Mouse (Mus musculus) hindbrain, embryonic 13.5 days (tissue): ENCODE data around the gene Tm9sf4. TPM values are rescaled to one million over a fixed set of nuclear protein-coding genes. Genes with fewer than 3 reads are reported as not detected.

Experiments
- ATAC-seq: fragments of 200-750 bp; cut with Nextera tagmentation; 2 replicates; pipeline ENCODE4 v1.8.0; 2017; ENCODE audit warnings: moderate TSS enrichment; ENCODE audit not compliant: low FRiP score
- H3K27ac ChIP-seq: fragments of 300-500 bp; sonication (generic); 2 replicates; pipeline ENCODE4 v1.5.1; 2015; ENCODE audit warnings: inconsistent platforms, mild to moderate bottlenecking, moderate library complexity
- H3K27me3 ChIP-seq: fragments of 300-500 bp; sonication (generic); 2 replicates; pipeline ENCODE4 v1.6.1; 2015; ENCODE audit warnings: mild to moderate bottlenecking, inconsistent platforms
- H3K36me3 ChIP-seq: fragments of 300-500 bp; sonication (generic); 2 replicates; pipeline ENCODE4 v1.6.1; 2015; ENCODE audit warnings: mild to moderate bottlenecking, inconsistent platforms
- H3K4me1 ChIP-seq: fragments of 300-500 bp; sonication (generic); replicated peaks from 2 replicates; pipeline ENCODE4 v1.6.1; 2015; ENCODE audit warnings: inconsistent platforms
- H3K4me2 ChIP-seq: fragments of 300-500 bp; sonication (generic); 2 replicates; pipeline ENCODE4 v1.6.1; 2015; ENCODE audit warnings: inconsistent platforms, mild to moderate bottlenecking, moderate library complexity
- H3K4me3 ChIP-seq: fragments of 300-500 bp; sonication (generic); 2 replicates; pipeline ENCODE4 v1.5.1; 2015; ENCODE audit warnings: mild to moderate bottlenecking, inconsistent platforms
- H3K9ac ChIP-seq: fragments of 300-500 bp; sonication (generic); 2 replicates; pipeline ENCODE4 v1.6.1; 2015; ENCODE audit warnings: mild to moderate bottlenecking, inconsistent platforms
- H3K9me3 ChIP-seq: fragments of 300-500 bp; sonication (generic); 2 replicates; pipeline ENCODE4 v1.6.1; 2016; ENCODE audit warnings: inconsistent platforms
- WGBS: fragments of 180-500 bp; shearing (Covaris S2); methylation state at CpG from one replicate; pipeline ENCODE4 v1.1.7; 2015; 5-methylcytosine and 5-hydroxymethylcytosine counted together
- polyA plus RNA-seq: library from polyadenylated mRNA; unstranded; fragments of >200 nt; fragmentation: Nextera tagmentation; extraction: Ambion mirVana; gene quantifications from 2 replicates; pipeline ENCODE4 v1.2.1, GENCODE M21; 2015

The Tm9sf4 gene
- polyA plus RNA-seq, 1 experiment from 2014 or later, result 77.2 TPM

GRCm38 (mm10) chr2:153222566-153222965 lies 61.5 kb downstream of the Tm9sf4 start:
- no peak overlapping the region for H3K4me2 ChIP-seq
- WGBS, result 96% methylated on average over 2 of the region's 2 CpGs
- no peak for ATAC-seq
- no peaks in the 10 kb centered on the region for H3K27me3 ChIP-seq
- no peak overlapping the region for H3K9ac ChIP-seq
- no peak overlapping the region for H3K4me3 ChIP-seq
- H3K9me3 ChIP-seq, result no peaks in the 10 kb centered on the region
- peaks cover 26% of the 10 kb centered on the region for H3K36me3 ChIP-seq
- peaks cover 18% of the 10 kb centered on the region for H3K4me1 ChIP-seq
- no peak overlapping the region for H3K27ac ChIP-seq

GRCm38 (mm10) chr2:153224946-153225594 lies 64.0 kb downstream of the Tm9sf4 start, which contains the start of gene Tspyl3:
Gene Tspyl3, minus strand, starts transcription at chr2:153225441.
- H3K9ac ChIP-seq, result peak within 1 kb of the TSS; percentile 92
- peak; percentile 90 for ATAC-seq
- peaks cover 18% of the 10 kb centered on the region for H3K4me1 ChIP-seq
- peak within 1 kb of the TSS; percentile 72 for H3K4me2 ChIP-seq
- peak within 1 kb of the TSS; percentile 62 for H3K4me3 ChIP-seq
- H3K36me3 ChIP-seq, result peaks cover 44% of the 10 kb centered on the region
- WGBS, result 2% methylated on average over 31 of the region's 31 CpGs
- peak within 1 kb of the TSS; percentile 88 for H3K27ac ChIP-seq
- no peaks in the 10 kb centered on the region for H3K27me3 ChIP-seq
- H3K9me3 ChIP-seq, result no peaks in the 10 kb centered on the region

GRCm38 (mm10) chr2:153225595-153225953 lies 64.5 kb downstream of the Tm9sf4 start:
- H3K9ac ChIP-seq, result peak overlapping the region; percentile 92
- H3K4me2 ChIP-seq, result peak overlapping the region; percentile 72
- ATAC-seq, result no peak
- H3K27me3 ChIP-seq, result no peaks in the 10 kb centered on the region
- WGBS, result 11% methylated on average over 3 of the region's 3 CpGs
- no peaks in the 10 kb centered on the region for H3K9me3 ChIP-seq
- H3K4me3 ChIP-seq, result peak overlapping the region; percentile 62
- peaks cover 45% of the 10 kb centered on the region for H3K36me3 ChIP-seq
- peak overlapping the region; percentile 88 for H3K27ac ChIP-seq
- peaks cover 18% of the 10 kb centered on the region for H3K4me1 ChIP-seq

GRCm38 (mm10) chr2:153227959-153228358 lies 66.9 kb downstream of the Tm9sf4 start:
- Histone ChIP-seq H3K27ac (no peak overlapping the region), H3K9ac (no peak overlapping the region), H3K36me3 (peaks cover 56% of the 10 kb centered on the region), H3K4me2 (no peak overlapping the region), H3K9me3 (no peaks in the 10 kb centered on the region), H3K4me3 (no peak overlapping the region), H3K4me1 (peaks cover 18% of the 10 kb centered on the region), H3K27me3 (no peaks in the 10 kb centered on the region)
- whole genome bisulfite sequencing, result 95% methylated on average over 4 of the region's 4 CpGs
- ATAC-seq, result no peak

- no peak for ATAC-seq
These were observed 67.4 kb downstream of the Tm9sf4 start for GRCm38 (mm10) chr2:153228523-153228922.

GRCm38 (mm10) chr2:153237193-153237592 lies 76.1 kb downstream of the Tm9sf4 start:
- no peaks in the 10 kb centered on the region for H3K9me3 ChIP-seq
- H3K4me2 ChIP-seq, result no peak overlapping the region
- ATAC-seq, result no peak
- H3K27ac ChIP-seq, result no peak overlapping the region
- WGBS, result 81% methylated on average over 4 of the region's 4 CpGs
- peaks cover 37% of the 10 kb centered on the region for H3K36me3 ChIP-seq
- H3K27me3 ChIP-seq, result no peaks in the 10 kb centered on the region
- no peak overlapping the region for H3K4me3 ChIP-seq
- no peak overlapping the region for H3K9ac ChIP-seq
- H3K4me1 ChIP-seq, result peaks cover 41% of the 10 kb centered on the region

More at GRCm38 (mm10) chr2:153228523-153228922, 67.4 kb downstream of the Tm9sf4 start:
- peaks cover 62% of the 10 kb centered on the region for H3K36me3 ChIP-seq
- no peaks in the 10 kb centered on the region for H3K9me3 ChIP-seq
- peaks cover 18% of the 10 kb centered on the region for H3K4me1 ChIP-seq
- no peak overlapping the region for H3K4me2 ChIP-seq
- no peak overlapping the region for H3K27ac ChIP-seq
- 85% methylated on average over 5 of the region's 5 CpGs for WGBS
- no peaks in the 10 kb centered on the region for H3K27me3 ChIP-seq
- no peak overlapping the region for H3K4me3 ChIP-seq
- no peak overlapping the region for H3K9ac ChIP-seq

GRCm38 (mm10) chr2:153237891-153238290 lies 76.8 kb downstream of the Tm9sf4 start:
- Histone ChIP-seq H3K9me3 (no peaks in the 10 kb centered on the region), H3K9ac (0 out of 2 replicates have a peak overlapping the region, but pooled peaks have one; percentile 20), H3K36me3 (peaks cover 31% of the 10 kb centered on the region), H3K27me3 (no peaks in the 10 kb centered on the region), H3K4me1 (peaks cover 48% of the 10 kb centered on the region), H3K27ac (no peak overlapping the region), H3K4me2 (no peak overlapping the region), H3K4me3 (no peak overlapping the region)
- ATAC-seq, result no peak
- WGBS, result 81% methylated on average over 4 of the region's 4 CpGs

- H3K27ac ChIP-seq, result no peak overlapping the region
- H3K27me3 ChIP-seq, result no peaks in the 10 kb centered on the region
- H3K9ac ChIP-seq, result 0 out of 2 replicates have a peak overlapping the region, but pooled peaks have one; percentile 35
- no peak overlapping the region for H3K4me2 ChIP-seq
- peaks cover 28% of the 10 kb centered on the region for H3K36me3 ChIP-seq
- peaks cover 54% of the 10 kb centered on the region for H3K4me1 ChIP-seq
- no peak for ATAC-seq
- WGBS, result 82% methylated on average over 2 of the region's 2 CpGs
- no peak overlapping the region for H3K4me3 ChIP-seq
- no peaks in the 10 kb centered on the region for H3K9me3 ChIP-seq
These were observed 77.3 kb downstream of the Tm9sf4 start for GRCm38 (mm10) chr2:153238406-153238805.

- no peaks in the 10 kb centered on the region for H3K9me3 ChIP-seq
- no peak overlapping the region; the same call in 1 of the 2 replicates for H3K27ac ChIP-seq
- no peaks in the 10 kb centered on the region for H3K27me3 ChIP-seq
- H3K36me3 ChIP-seq, result peaks cover 24% of the 10 kb centered on the region
- H3K4me2 ChIP-seq, result peak overlapping the region; percentile 86
- ATAC-seq, result no peak
- peaks cover 58% of the 10 kb centered on the region for H3K4me1 ChIP-seq
- peak overlapping the region; percentile 99 for H3K9ac ChIP-seq
- 71% methylated on average over 7 of the region's 7 CpGs for WGBS
- H3K4me3 ChIP-seq, result peak overlapping the region; percentile 96
These were observed 78.1 kb downstream of the Tm9sf4 start for GRCm38 (mm10) chr2:153239021-153239859.

- 14% methylated on average over 21 of the region's 22 CpGs for WGBS
- peak overlapping the region; percentile 86 for H3K4me2 ChIP-seq
- ATAC-seq, result no peak
- H3K9me3 ChIP-seq, result no peaks in the 10 kb centered on the region
- H3K27me3 ChIP-seq, result no peaks in the 10 kb centered on the region
- peak overlapping the region; percentile 99 for H3K9ac ChIP-seq
- H3K36me3 ChIP-seq, result peaks cover 19% of the 10 kb centered on the region
- H3K4me3 ChIP-seq, result peak overlapping the region; percentile 96
- no peak overlapping the region for H3K27ac ChIP-seq
- H3K4me1 ChIP-seq, result peaks cover 63% of the 10 kb centered on the region
These were observed 78.9 kb downstream of the Tm9sf4 start for GRCm38 (mm10) chr2:153239860-153240480.

GRCm38 (mm10) chr2:153240701-153241235 lies 79.7 kb downstream of the Tm9sf4 start:
- peak; percentile 83; the same call in 1 of the 2 replicates for ATAC-seq
- Histone ChIP-seq H3K9me3 (no peaks in the 10 kb centered on the region), H3K36me3 (peaks cover 18% of the 10 kb centered on the region), H3K27me3 (no peaks in the 10 kb centered on the region), H3K4me3 (peak overlapping the region; percentile 96), H3K4me1 (peaks cover 64% of the 10 kb centered on the region), H3K4me2 (peak overlapping the region; percentile 86), H3K27ac (peak overlapping the region; percentile 90), H3K9ac (peak overlapping the region; percentile 99)
- under 1% methylated on average over 32 of the region's 33 CpGs for WGBS
